Mouse (Mus musculus): Measurements from ENCODE around the gene Carns1.
"Not testable (repeated sequence)": the region's sequence is repeated elsewhere in the genome, so short reads cannot be mapped to it uniquely, and the experiment has no call there.

Carns1 gene

GRCm38 (mm10) chr19:4149764-4150461 lies 25.4 kb downstream of the Carns1 start:
- DNase-seq = no peak

GRCm38 (mm10) chr19:4149283-4149682 lies 26.0 kb downstream of the Carns1 start:
- peak; percentile 35 for DNase-seq

GRCm38 (mm10) chr19:4148819-4149218 lies 26.5 kb downstream of the Carns1 start:
- DNase-seq = no peak

GRCm38 (mm10) chr19:4148491-4148806 lies 26.8 kb downstream of the Carns1 start, which contains the start of gene Coro1b:
Gene Coro1b, plus strand, starts transcription at chr19:4148619.
- DNase-seq = peak; percentile 97

GRCm38 (mm10) chr19:4147782-4148490 lies 27.3 kb downstream of the Carns1 start:
- no peak for DNase-seq

GRCm38 (mm10) chr19:4147022-4147405 lies 28.3 kb downstream of the Carns1 start:
- DNase-seq = no peak

GRCm38 (mm10) chr19:4146366-4147021 lies 28.8 kb downstream of the Carns1 start:
- DNase-seq = no peak

- no peak for DNase-seq
These were observed 29.3 kb downstream of the Carns1 start for GRCm38 (mm10) chr19:4145936-4146335.

GRCm38 (mm10) chr19:4144550-4145498 lies 30.5 kb downstream of the Carns1 start:
- peak; percentile 55 for DNase-seq

GRCm38 (mm10) chr19:4143759-4144268 lies 31.5 kb downstream of the Carns1 start, which contains the start of gene Cabp4:
Gene Cabp4, minus strand, starts transcription at chr19:4144033.
- DNase-seq = no peak

- DNase-seq = no peak
These were observed 32.7 kb downstream of the Carns1 start for GRCm38 (mm10) chr19:4142416-4143173.

- no peak for DNase-seq
These were observed 35.1 kb downstream of the Carns1 start for GRCm38 (mm10) chr19:4140147-4140546.

- no peak for DNase-seq
These were observed 35.8 kb downstream of the Carns1 start, which contains the start of gene Gpr152 for GRCm38 (mm10) chr19:4139446-4139845. Gene Gpr152, plus strand, starts transcription at chr19:4139787.

GRCm38 (mm10) chr19:4137913-4138312 lies 37.4 kb downstream of the Carns1 start:
- no peak for DNase-seq

- peak; percentile 47 for DNase-seq
These were observed 38.8 kb downstream of the Carns1 start for GRCm38 (mm10) chr19:4136463-4136862.

- peak; percentile 28 for DNase-seq
These were observed 39.3 kb downstream of the Carns1 start for GRCm38 (mm10) chr19:4135963-4136345.

- DNase-seq = not testable (repeated sequence)
These were observed 39.9 kb downstream of the Carns1 start for GRCm38 (mm10) chr19:4135229-4135962.

- DNase-seq = no peak
These were observed 40.9 kb downstream of the Carns1 start for GRCm38 (mm10) chr19:4134354-4134753.

GRCm38 (mm10) chr19:4131768-4132167 lies 43.5 kb downstream of the Carns1 start:
- DNase-seq = peak; percentile 39

GRCm38 (mm10) chr19:4131075-4131474 lies 44.2 kb downstream of the Carns1 start:
- no peak for DNase-seq

- DNase-seq = no peak
These were observed 45.2 kb downstream of the Carns1 start for GRCm38 (mm10) chr19:4130106-4130505.
